In genomic region chr19:36803403-36803802, GRCm38 (mm10) we compare ENCODE assay signal across 29 mouse cellular contexts.
"Had no signal": no experiment of that assay in that cellular context is flagged by ENCODE, and none has a peak within 500 bp of the region (broad histone marks: within the 10 kb centered on the region; RNA-seq: fewer than 3 reads in every experiment).

No protein-coding gene starts in this region.

- H3K27me3 ChIP-seq: embryonic facial prominence, embryonic 12.5 days; embryonic facial prominence, embryonic 13.5 days; embryonic facial prominence, embryonic 15.5 days; forebrain, embryonic 13.5 days; forebrain, embryonic 15.5 days had no signal

- H3K4me1 ChIP-seq: embryonic facial prominence, embryonic 10.5 days; embryonic facial prominence, embryonic 12.5 days; forebrain, embryonic 10.5 days; forebrain, embryonic 13.5 days; forebrain, embryonic 15.5 days had no signal

- H3K27ac ChIP-seq: embryonic facial prominence, embryonic 10.5 days; embryonic facial prominence, embryonic 12.5 days; embryonic facial prominence, embryonic 15.5 days; forebrain, embryonic 10.5 days; forebrain, embryonic 13.5 days; forebrain, embryonic 15.5 days; gastrocnemius, adult 2 months; heart, adult 2 months had no signal

- H3K9ac ChIP-seq: embryonic facial prominence, embryonic 12.5 days; embryonic facial prominence, embryonic 13.5 days; embryonic facial prominence, embryonic 15.5 days; forebrain, embryonic 13.5 days; forebrain, embryonic 15.5 days; forebrain, postnatal 0 days had no signal

- ATAC-seq: forebrain, embryonic 13.5 days; forebrain, embryonic 14.5 days; forebrain, embryonic 15.5 days; forebrain, embryonic 16.5 days; forebrain, postnatal 0 days had no signal

- H3K4me3 ChIP-seq: embryonic facial prominence, embryonic 10.5 days; embryonic facial prominence, embryonic 12.5 days; embryonic facial prominence, embryonic 13.5 days; embryonic facial prominence, embryonic 15.5 days; erythroblast, embryonic 14.5 days; forebrain, embryonic 10.5 days; forebrain, embryonic 13.5 days; forebrain, embryonic 15.5 days; gastrocnemius, adult 2 months; heart, adult 2 months had no signal

- H3K36me3 ChIP-seq: embryonic facial prominence, embryonic 10.5 days; embryonic facial prominence, embryonic 12.5 days; embryonic facial prominence, embryonic 13.5 days; embryonic facial prominence, embryonic 15.5 days; forebrain, embryonic 10.5 days; forebrain, embryonic 15.5 days had no signal

- H3K9me3 ChIP-seq: embryonic facial prominence, embryonic 10.5 days; embryonic facial prominence, embryonic 12.5 days; embryonic facial prominence, embryonic 13.5 days; embryonic facial prominence, embryonic 15.5 days; forebrain, embryonic 13.5 days; forebrain, embryonic 15.5 days had no signal

- DNase-seq: cerebellum, adult 18-20 months; cerebellum, adult 2 months; cerebellum, adult 8-10 months; cerebellum, adult 9-10 months; cerebellum, adult 9-11 months; cerebellum, postnatal 10 days; cerebellum, postnatal 14 days; cerebellum, postnatal 25 days; cerebellum, postnatal 36 days; embryo, embryonic 11 days; forebrain, postnatal 0 days; gastrocnemius, adult 2 months; gastrocnemius, postnatal 10 days; gastrocnemius, postnatal 14 days; gastrocnemius, postnatal 25 days; gastrocnemius, postnatal 36 days; heart, adult 11 months; heart, adult 18-20 months; heart, adult 2 months had no signal

- H3K4me2 ChIP-seq: embryonic facial prominence, embryonic 12.5 days; embryonic facial prominence, embryonic 13.5 days; embryonic facial prominence, embryonic 15.5 days; forebrain, embryonic 13.5 days; forebrain, embryonic 15.5 days had no signal
